Mouse (Mus musculus): Measurements from ENCODE around the gene Klf13.

Gene Klf13

GRCm38 (mm10) chr7:63888674-63889073, 50.0 kb downstream of the Klf13 start:
- DNase-seq (ENCODE audit: low spot score in 2 of 2), result no peak

GRCm38 (mm10) chr7:63887602-63888123, 51.1 kb downstream of the Klf13 start:
- no peak for DNase-seq (ENCODE audit: low spot score in 2 of 2)

- no peak for DNase-seq (ENCODE audit: low spot score in 2 of 2)
Observed at GRCm38 (mm10) chr7:63887034-63887551, 51.6 kb downstream of the Klf13 start.

- DNase-seq (ENCODE audit: low spot score in 2 of 2), result no peak
Observed at GRCm38 (mm10) chr7:63885025-63885424, 53.7 kb downstream of the Klf13 start.

- no peak for DNase-seq (ENCODE audit: low spot score in 2 of 2)
Observed at GRCm38 (mm10) chr7:63882739-63883138, 56.0 kb downstream of the Klf13 start.

GRCm38 (mm10) chr7:63879583-63879982, 59.1 kb downstream of the Klf13 start:
- DNase-seq (ENCODE audit: low spot score in 2 of 2), result no peak

GRCm38 (mm10) chr7:63877610-63878009, 61.1 kb downstream of the Klf13 start:
- no peak for DNase-seq (ENCODE audit: low spot score in 2 of 2)

- no peak for DNase-seq (ENCODE audit: low spot score in 2 of 2)
Observed at GRCm38 (mm10) chr7:63876640-63877039, 62.1 kb downstream of the Klf13 start.

GRCm38 (mm10) chr7:63875686-63876085, 63.0 kb downstream of the Klf13 start:
- no peak for DNase-seq (ENCODE audit: low spot score in 2 of 2)

- no peak for DNase-seq (ENCODE audit: low spot score in 2 of 2)
Observed at GRCm38 (mm10) chr7:63873880-63874279, 64.8 kb downstream of the Klf13 start.

GRCm38 (mm10) chr7:63871698-63872097, 67.0 kb downstream of the Klf13 start:
- DNase-seq (ENCODE audit: low spot score in 2 of 2), result no peak

- no peak for DNase-seq (ENCODE audit: low spot score in 2 of 2)
Observed at GRCm38 (mm10) chr7:63868356-63868918, 70.3 kb downstream of the Klf13 start.

- DNase-seq (ENCODE audit: low spot score in 2 of 2), result no peak
Observed at GRCm38 (mm10) chr7:63865911-63866310, 72.8 kb downstream of the Klf13 start.

GRCm38 (mm10) chr7:63863046-63863445, 75.7 kb downstream of the Klf13 start:
- no peak for DNase-seq (ENCODE audit: low spot score in 2 of 2)

GRCm38 (mm10) chr7:63861123-63861522, 77.6 kb downstream of the Klf13 start:
- no peak for DNase-seq (ENCODE audit: low spot score in 2 of 2)

GRCm38 (mm10) chr7:63858571-63859152, 80.1 kb downstream of the Klf13 start:
- DNase-seq (ENCODE audit: low spot score in 2 of 2), result peak; percentile 81 to 91

GRCm38 (mm10) chr7:63857771-63858417, 80.8 kb downstream of the Klf13 start:
- DNase-seq (ENCODE audit: low spot score in 2 of 2), result no peak

GRCm38 (mm10) chr7:63855283-63855682, 83.4 kb downstream of the Klf13 start:
- peak; percentile 67 to 85 for DNase-seq (ENCODE audit: low spot score in 2 of 2)

- DNase-seq (ENCODE audit: low spot score in 2 of 2), result peak in 1 of 2 experiments; percentile 53
Observed at GRCm38 (mm10) chr7:63851841-63852533, 86.7 kb downstream of the Klf13 start.

All from urinary bladder, postnatal 36 days (tissue).